Mouse (Mus musculus) liver, embryonic 15.5 days (tissue): ENCODE results near the gene Psmg4. TPM values are rescaled to one million over a fixed set of nuclear protein-coding genes. Genes with fewer than 3 reads are reported as not detected.
A peak's percentile ranks its signal among the peaks of the same experiment; 100 is the strongest.

Experiments
- ATAC-seq: fragments of 200-750 bp; cut with Nextera tagmentation; 2 replicates; pipeline ENCODE4 v1.8.0; 2017; ENCODE audit warnings: moderate number of reproducible peaks, mild to moderate bottlenecking, moderate library complexity; ENCODE audit not compliant: insufficient read depth
- H3K27ac ChIP-seq: fragments of 300-500 bp; sonication (generic); replicated peaks from 2 replicates; pipeline ENCODE4 v1.5.1; 2015; ENCODE audit warnings: mild to moderate bottlenecking, inconsistent platforms
- H3K27me3 ChIP-seq: fragments of 300-500 bp; sonication (generic); 2 replicates; pipeline ENCODE4 v1.6.1; 2015; ENCODE audit warnings: mild to moderate bottlenecking, inconsistent platforms
- H3K36me3 ChIP-seq: fragments of 300-500 bp; sonication (generic); replicated peaks from 2 replicates; pipeline ENCODE4 v1.6.1; 2015; ENCODE audit warnings: moderate library complexity, mild to moderate bottlenecking, inconsistent platforms
- H3K4me1 ChIP-seq: fragments of 300-500 bp; sonication (generic); replicated peaks from 2 replicates; pipeline ENCODE4 v1.6.1; 2015; ENCODE audit warnings: inconsistent platforms
- H3K4me2 ChIP-seq: fragments of 300-500 bp; sonication (generic); 2 replicates; pipeline ENCODE4 v1.6.1; 2015; ENCODE audit warnings: moderate library complexity, mild to moderate bottlenecking, inconsistent platforms
- H3K4me3 ChIP-seq: fragments of 300-500 bp; sonication (generic); replicated peaks from 2 replicates; pipeline ENCODE4 v1.5.1; 2015; ENCODE audit warnings: mild to moderate bottlenecking, inconsistent platforms
- H3K9ac ChIP-seq: fragments of 300-500 bp; sonication (generic); 2 replicates; pipeline ENCODE4 v1.6.1; 2015; ENCODE audit warnings: moderate library complexity, mild to moderate bottlenecking, inconsistent platforms
- H3K9me3 ChIP-seq: fragments of 300-500 bp; sonication (generic); replicated peaks from 2 replicates; pipeline ENCODE4 v1.6.1; 2016; ENCODE audit warnings: inconsistent platforms
- WGBS: fragments of 180-500 bp; shearing (Covaris S2); methylation state at CpG from one replicate; pipeline ENCODE4 v1.1.7; 2015; ENCODE audit warnings: mixed read lengths; ENCODE audit not compliant: insufficient replicate concordance; 5-methylcytosine and 5-hydroxymethylcytosine counted together
- polyA plus RNA-seq: library from polyadenylated mRNA; unstranded; fragments of >200 nt; fragmentation: Nextera tagmentation; extraction: Ambion mirVana; gene quantifications from 2 replicates; pipeline ENCODE4 v1.2.1, GENCODE M21; 2015

Psmg4 gene
- polyA plus RNA-seq, 1 experiment from 2014 or later = 30.0 TPM

DNA sequence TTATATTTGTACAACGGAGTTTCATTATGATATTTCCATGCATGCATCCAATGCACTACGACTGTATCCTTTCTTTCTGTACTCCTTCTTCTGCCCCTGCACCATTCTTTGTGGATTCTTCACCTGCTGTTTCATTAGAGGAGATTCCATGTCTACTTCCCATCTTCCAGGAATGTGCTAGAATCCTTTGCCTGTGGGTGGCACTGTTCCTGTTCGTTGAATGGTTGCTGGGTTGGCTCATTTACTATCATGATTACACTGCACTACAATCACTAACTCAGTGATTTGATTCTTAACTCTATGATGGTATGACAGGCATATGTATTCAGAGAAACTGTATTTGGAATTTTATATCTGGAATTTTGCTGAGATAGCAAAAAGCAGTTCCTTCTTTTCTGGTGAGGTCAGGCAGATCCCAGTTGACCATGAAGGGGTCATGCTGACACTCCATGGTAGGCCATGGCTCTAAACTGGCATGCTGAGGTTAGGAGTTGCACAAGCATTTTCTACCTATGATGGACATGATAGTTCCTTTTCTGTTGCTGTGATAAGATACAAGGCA, 5.1 kb upstream of the Psmg4 start:
- no peaks in the 10 kb centered on the region for H3K9me3 ChIP-seq
- no peaks in the 10 kb centered on the region for H3K27me3 ChIP-seq
- no peaks in the 10 kb centered on the region for H3K36me3 ChIP-seq
- no peak overlapping the region for H3K4me3 ChIP-seq
- peaks cover 14% of the 10 kb centered on the region for H3K4me1 ChIP-seq
- 75% methylated on average over 3 of the region's 3 CpGs for whole genome bisulfite sequencing
- no peak overlapping the region for H3K27ac ChIP-seq
- H3K4me2 ChIP-seq = no peak overlapping the region
- ATAC-seq = no peak
- H3K9ac ChIP-seq = no peak overlapping the region

DNA sequence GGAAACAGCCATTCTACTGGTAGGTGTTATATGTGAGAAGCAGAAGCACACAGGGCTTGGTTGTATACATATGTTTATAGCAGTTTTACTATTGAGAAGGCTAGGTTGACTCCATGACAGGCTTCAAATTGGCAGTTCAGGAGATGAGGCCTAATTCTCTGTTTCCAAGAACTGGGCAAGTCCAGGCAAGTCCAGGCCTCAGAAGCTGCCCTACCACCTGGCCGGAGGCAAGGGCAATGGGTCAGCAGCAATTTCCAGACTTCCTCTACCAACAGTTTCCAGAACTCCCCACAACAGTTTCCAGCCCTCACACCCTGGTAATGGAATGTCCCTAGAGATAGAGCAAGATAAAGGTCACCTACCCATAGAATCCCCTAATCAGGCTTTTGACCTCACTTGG, 2.8 kb upstream of the Psmg4 start:
- no peak for ATAC-seq
- H3K27me3 ChIP-seq = no peaks in the 10 kb centered on the region
- WGBS = 80% methylated on average over 1 of the region's 1 CpGs
- no peak overlapping the region for H3K27ac ChIP-seq
- H3K9ac ChIP-seq = no peak overlapping the region
- no peaks in the 10 kb centered on the region for H3K36me3 ChIP-seq
- peaks cover 21% of the 10 kb centered on the region for H3K4me1 ChIP-seq
- H3K9me3 ChIP-seq = no peaks in the 10 kb centered on the region
- no peak overlapping the region for H3K4me3 ChIP-seq
- no peak overlapping the region for H3K4me2 ChIP-seq

- H3K27me3 ChIP-seq = no peaks in the 10 kb centered on the region
- peaks cover 21% of the 10 kb centered on the region for H3K4me1 ChIP-seq
- H3K27ac ChIP-seq = peak overlapping the region; percentile 88
- peak overlapping the region; percentile 76 for H3K9ac ChIP-seq
- H3K4me2 ChIP-seq = peak overlapping the region; percentile 86
- no peaks in the 10 kb centered on the region for H3K9me3 ChIP-seq
- no peak for ATAC-seq
- peak overlapping the region; percentile 95 for H3K4me3 ChIP-seq
- WGBS = 27% methylated on average over 12 of the region's 12 CpGs
- peaks cover 6% of the 10 kb centered on the region; the same call in 1 of the 2 replicates for H3K36me3 ChIP-seq
Observed at GRCm38 (mm10) chr13:34163304-34163975, 676 bp downstream of the Psmg4 start.

- no peak overlapping the region for H3K4me3 ChIP-seq
- H3K4me2 ChIP-seq = no peak overlapping the region
- no peak for ATAC-seq
- 0 out of 2 replicates have a peak, but pooled peaks cover 7% of the 10 kb centered on the region for H3K36me3 ChIP-seq
- 82% methylated on average over 6 of the region's 6 CpGs for WGBS
- no peaks in the 10 kb centered on the region for H3K27me3 ChIP-seq
- H3K9ac ChIP-seq = no peak overlapping the region
- H3K9me3 ChIP-seq = no peaks in the 10 kb centered on the region
- H3K27ac ChIP-seq = no peak overlapping the region
- H3K4me1 ChIP-seq = no peaks in the 10 kb centered on the region
Observed at GRCm38 (mm10) chr13:34174025-34174424, 11.3 kb downstream of the Psmg4 start.

GRCm38 (mm10) chr13:34181624-34182023, 18.9 kb downstream of the Psmg4 start:
- Histone ChIP-seq H3K36me3 (peaks cover 83% of the 10 kb centered on the region), H3K27ac (no peak overlapping the region), H3K4me2 (no peak overlapping the region), H3K9me3 (no peaks in the 10 kb centered on the region), H3K27me3 (no peaks in the 10 kb centered on the region), H3K4me1 (no peaks in the 10 kb centered on the region), H3K4me3 (no peak overlapping the region), H3K9ac (no peak overlapping the region)
- WGBS = 88% methylated on average over 5 of the region's 5 CpGs
- no peak for ATAC-seq

- Histone ChIP-seq H3K27ac (no peak overlapping the region), H3K9me3 (no peaks in the 10 kb centered on the region), H3K4me2 (no peak overlapping the region), H3K4me3 (no peak overlapping the region), H3K9ac (no peak overlapping the region), H3K27me3 (no peaks in the 10 kb centered on the region), H3K4me1 (no peaks in the 10 kb centered on the region; the same call in 1 of the 2 replicates), H3K36me3 (peaks cover 99% of the 10 kb centered on the region)
- no peak for ATAC-seq
- WGBS = 88% methylated on average over 2 of the region's 2 CpGs
Observed at GRCm38 (mm10) chr13:34185371-34185770, 22.6 kb downstream of the Psmg4 start.

GRCm38 (mm10) chr13:34187571-34187970, 24.8 kb downstream of the Psmg4 start:
- Histone ChIP-seq H3K27me3 (no peaks in the 10 kb centered on the region), H3K36me3 (peaks cover 99% of the 10 kb centered on the region), H3K9ac (no peak overlapping the region), H3K4me2 (no peak overlapping the region), H3K4me3 (no peak overlapping the region), H3K4me1 (no peaks in the 10 kb centered on the region; the same call in 1 of the 2 replicates), H3K9me3 (no peaks in the 10 kb centered on the region), H3K27ac (no peak overlapping the region)
- no peak for ATAC-seq
- 12% methylated on average over 5 of the region's 5 CpGs for WGBS

DNA sequence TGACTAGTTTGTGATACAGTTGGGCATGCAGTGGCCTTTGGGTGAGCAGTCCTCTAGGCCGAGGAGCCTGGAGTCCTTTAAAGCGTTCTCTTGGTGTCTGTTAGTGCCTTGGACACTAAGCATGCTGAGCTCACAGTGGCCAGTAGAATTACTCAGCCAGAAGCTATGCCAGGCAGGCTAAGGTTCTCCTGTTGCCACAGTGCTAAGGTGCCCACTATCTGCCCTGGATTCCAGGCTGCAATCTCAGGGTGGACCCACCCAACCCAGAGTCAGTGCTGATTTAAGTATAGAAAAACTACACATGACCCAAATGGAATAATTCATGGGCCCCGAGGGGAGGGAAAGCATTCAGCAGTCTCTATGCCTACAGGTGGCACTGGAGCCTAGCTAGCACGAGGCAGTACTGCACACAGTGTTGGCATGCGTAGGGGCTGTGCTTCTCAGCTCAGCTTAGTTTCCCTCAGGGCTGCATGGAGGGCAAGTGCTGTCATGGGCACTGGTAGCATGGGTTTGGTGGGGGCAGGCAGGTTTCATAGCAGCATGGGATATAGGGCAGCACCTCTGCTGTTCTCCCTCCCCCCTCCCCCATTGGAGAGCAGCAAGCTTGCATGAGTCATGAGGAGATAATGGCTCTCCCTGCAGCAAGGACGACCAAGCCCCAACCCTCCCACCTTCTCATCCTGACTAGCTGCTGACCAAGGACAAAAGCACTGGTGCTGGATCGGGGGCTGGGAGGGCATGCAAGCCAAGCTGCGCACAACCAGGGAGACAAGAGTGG, 29.8 kb downstream of the Psmg4 start:
- WGBS = 75% methylated on average over 8 of the region's 8 CpGs
- H3K4me3 ChIP-seq = no peak overlapping the region
- no peaks in the 10 kb centered on the region for H3K9me3 ChIP-seq
- H3K36me3 ChIP-seq = peaks cover 100% of the 10 kb centered on the region
- no peaks in the 10 kb centered on the region for H3K27me3 ChIP-seq
- no peak for ATAC-seq
- H3K27ac ChIP-seq = no peak overlapping the region
- no peak overlapping the region for H3K4me2 ChIP-seq
- no peaks in the 10 kb centered on the region; the same call in 1 of the 2 replicates for H3K4me1 ChIP-seq
- no peak overlapping the region for H3K9ac ChIP-seq

- Histone ChIP-seq H3K4me2 (no peak overlapping the region), H3K27me3 (no peaks in the 10 kb centered on the region), H3K27ac (no peak overlapping the region), H3K4me1 (no peaks in the 10 kb centered on the region), H3K36me3 (peaks cover 100% of the 10 kb centered on the region), H3K4me3 (no peak overlapping the region), H3K9me3 (no peaks in the 10 kb centered on the region), H3K9ac (no peak overlapping the region)
- 68% methylated on average over 8 of the region's 8 CpGs for WGBS
- no peak for ATAC-seq
Observed at GRCm38 (mm10) chr13:34193384-34193783, 30.6 kb downstream of the Psmg4 start.

DNA sequence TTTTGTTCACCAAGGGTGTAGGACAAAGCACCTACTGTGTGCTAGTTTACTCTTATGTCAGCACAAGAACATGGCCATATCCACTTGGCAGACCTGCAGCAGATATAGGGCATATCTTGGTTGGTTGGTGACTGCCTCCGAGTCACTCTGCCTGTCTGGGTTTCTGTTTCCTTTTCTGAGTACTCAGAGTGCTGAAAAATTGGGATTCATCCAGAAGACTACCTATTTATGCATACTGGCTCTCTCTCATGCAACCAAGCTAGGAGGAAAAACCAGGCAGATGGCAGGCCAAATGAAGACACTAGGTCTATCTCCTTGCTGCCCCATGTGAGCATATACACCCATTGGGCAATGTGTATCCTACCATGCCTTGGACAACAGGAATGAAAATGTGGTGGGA, 32.9 kb downstream of the Psmg4 start:
- no peaks in the 10 kb centered on the region for H3K4me1 ChIP-seq
- ATAC-seq = no peak
- no peaks in the 10 kb centered on the region for H3K27me3 ChIP-seq
- WGBS = 87% methylated on average over 1 of the region's 1 CpGs
- H3K9ac ChIP-seq = no peak overlapping the region
- H3K4me3 ChIP-seq = no peak overlapping the region
- no peak overlapping the region for H3K4me2 ChIP-seq
- no peak overlapping the region for H3K27ac ChIP-seq
- peaks cover 98% of the 10 kb centered on the region for H3K36me3 ChIP-seq
- no peaks in the 10 kb centered on the region for H3K9me3 ChIP-seq

GRCm38 (mm10) chr13:34205216-34205615, 42.5 kb downstream of the Psmg4 start:
- H3K36me3 ChIP-seq = peaks cover 76% of the 10 kb centered on the region
- no peak overlapping the region for H3K4me3 ChIP-seq
- no peak for ATAC-seq
- no peak overlapping the region for H3K4me2 ChIP-seq
- no peak overlapping the region for H3K9ac ChIP-seq
- no peaks in the 10 kb centered on the region for H3K27me3 ChIP-seq
- H3K4me1 ChIP-seq = no peaks in the 10 kb centered on the region
- WGBS = 87% methylated on average over 3 of the region's 3 CpGs
- no peaks in the 10 kb centered on the region for H3K9me3 ChIP-seq
- H3K27ac ChIP-seq = no peak overlapping the region
